Mouse (Mus musculus): ENCODE data around the gene Uhrf1bp1l.

Gene Uhrf1bp1l

GRCm38 (mm10) chr10:89838834-89839233 is 94.0 kb downstream of the Uhrf1bp1l start:
- no peak for DNase-seq (ENCODE audit: low spot score in 2 of 2)

DNA sequence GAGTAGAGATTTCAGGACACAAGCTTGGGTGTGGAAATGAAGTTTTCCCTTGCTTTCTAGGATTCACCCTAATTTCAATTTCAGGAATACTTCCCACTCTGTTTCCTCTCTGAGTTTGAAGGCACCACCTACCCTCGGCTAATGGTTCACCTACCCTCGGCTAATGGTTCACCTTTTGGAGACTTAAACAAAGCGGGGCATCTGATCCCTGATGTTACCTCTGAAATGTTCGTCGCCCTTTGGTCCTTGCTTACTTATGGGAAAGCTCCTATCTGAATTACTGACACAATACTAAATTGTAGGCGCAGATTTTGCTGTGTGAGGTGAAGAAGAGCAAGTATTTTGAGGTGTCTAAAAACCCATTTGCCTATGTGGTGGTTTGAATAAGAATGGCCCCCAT is 106.2 kb downstream of the Uhrf1bp1l start:
- DNase-seq (ENCODE audit: low spot score in 2 of 2): no peak

DNA sequence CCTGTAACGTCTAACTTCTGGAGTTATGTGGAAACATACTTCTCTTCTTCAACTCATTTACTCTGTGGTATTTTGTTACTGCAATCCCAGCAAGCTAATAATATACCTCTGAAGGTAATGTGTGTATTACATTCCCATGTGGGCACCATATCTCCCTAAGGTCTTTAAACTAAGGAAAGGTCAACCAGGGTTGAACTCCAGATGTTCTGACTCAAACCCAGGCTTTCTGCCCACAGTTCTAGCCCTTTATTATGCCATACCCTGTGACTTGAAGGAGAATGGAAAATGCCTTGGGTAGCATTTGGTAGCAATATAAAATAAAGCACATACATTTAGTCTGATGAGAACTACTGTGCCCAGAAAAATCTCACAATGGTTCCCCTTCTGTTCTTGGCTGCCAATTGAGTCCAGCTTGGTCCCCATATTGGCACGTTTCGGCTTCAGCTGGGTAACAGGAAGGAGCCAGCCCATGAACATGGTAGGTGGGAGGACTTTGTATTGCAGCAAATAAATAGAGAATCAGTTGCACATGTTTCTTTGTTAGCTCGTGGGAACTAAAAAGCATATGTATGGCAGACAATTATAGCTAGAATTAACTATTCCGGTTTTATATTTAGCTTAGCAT is 110.6 kb downstream of the Uhrf1bp1l start:
- peak in 1 of 2 experiments; percentile 29 for DNase-seq (ENCODE audit: low spot score in 2 of 2)

DNA sequence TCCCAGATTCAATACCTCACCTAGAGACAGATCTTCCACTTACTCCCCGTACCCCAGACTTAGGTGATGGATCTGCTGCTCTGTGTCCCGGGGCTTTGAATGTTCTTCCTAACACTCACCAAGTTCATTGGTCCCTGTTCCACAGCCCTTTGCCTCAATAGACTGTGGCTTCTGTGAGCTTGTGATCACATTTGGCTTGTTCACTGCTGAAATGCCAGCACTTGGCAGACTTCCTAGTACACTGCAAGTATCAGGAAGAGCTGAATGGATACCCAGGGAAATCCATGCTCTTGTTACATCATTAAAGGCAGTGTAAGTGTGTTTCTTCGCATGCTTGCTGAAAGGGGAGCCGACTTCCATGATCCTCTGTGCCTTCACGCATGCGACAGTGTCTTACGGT is 111.5 kb downstream of the Uhrf1bp1l start:
- DNase-seq (ENCODE audit: low spot score in 2 of 2): peak; percentile 42 to 44

DNA sequence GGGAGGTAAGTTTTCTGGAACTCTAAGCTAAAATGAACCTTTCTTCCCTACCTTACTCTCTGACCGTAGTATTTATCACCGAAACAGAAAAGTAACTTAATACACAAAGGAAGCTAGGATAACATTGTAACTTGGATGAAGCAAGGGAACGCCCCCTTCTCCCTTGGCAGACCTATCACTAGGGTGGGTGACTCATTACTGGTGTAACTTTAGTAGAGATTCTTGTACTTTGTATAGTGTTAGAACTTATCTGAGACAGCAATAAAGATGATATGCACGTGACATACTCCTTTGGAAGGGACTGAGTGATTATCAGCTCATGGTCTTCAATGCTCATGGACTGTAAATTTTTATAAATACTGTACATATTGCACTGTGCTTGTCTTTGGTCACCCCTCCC is 123.4 kb downstream of the Uhrf1bp1l start:
- no peak for DNase-seq (ENCODE audit: low spot score in 2 of 2)

DNA sequence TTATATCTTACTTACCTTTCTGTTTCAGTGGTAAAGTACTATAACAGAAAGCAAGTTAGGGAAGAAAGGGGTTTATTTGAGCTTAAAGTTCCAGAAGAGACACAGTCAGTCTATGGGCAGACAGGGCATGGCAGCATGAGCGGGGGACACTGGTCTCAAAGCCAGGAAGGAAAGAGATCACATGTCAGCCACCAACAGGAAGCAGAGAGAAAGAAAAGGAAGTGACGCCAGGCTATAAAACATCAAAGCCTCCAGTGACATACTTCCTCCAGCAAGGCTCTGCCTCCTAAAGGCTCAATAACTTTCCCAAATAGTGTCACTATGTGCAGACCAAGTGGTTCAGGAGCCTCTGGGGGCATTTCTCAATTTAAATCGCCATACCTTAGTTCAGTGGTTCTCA is 124.0 kb downstream of the Uhrf1bp1l start:
- no peak for DNase-seq (ENCODE audit: low spot score in 2 of 2)

All from right cerebral cortex, adult 2 months (tissue).